Mouse (Mus musculus): ENCODE data around the gene Rd3. TPM values are rescaled to one million over a fixed set of nuclear protein-coding genes. Genes with fewer than 3 reads are reported as not detected.

Gene Rd3
- 3.0 and 4.1 TPM in 2 replicates for polyA plus RNA-seq (2015; fragmentation: Nextera tagmentation; extraction: Ambion mirVana)

DNA sequence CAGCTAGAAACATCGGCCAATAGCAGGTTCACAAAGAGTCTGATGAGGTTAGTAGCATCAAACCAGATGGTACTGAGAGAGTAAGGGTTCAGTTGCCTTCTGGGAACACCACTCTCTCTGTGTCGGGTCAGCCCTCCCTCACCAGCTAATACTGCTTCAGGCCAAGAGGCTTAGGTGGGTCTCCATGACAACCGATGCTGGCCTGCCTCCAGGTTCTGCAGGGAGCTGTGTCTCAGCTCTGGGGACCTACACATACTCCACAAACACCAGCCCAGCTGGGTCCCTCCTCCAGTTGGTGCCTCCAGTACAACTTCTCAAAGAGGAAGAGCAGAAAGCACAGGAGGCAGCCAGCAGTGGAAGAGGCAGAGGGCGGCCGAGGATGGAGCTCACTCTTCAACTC, at the start of gene Rd3:
Gene Rd3 (plus strand): TSS at position 184 of the 400 bp plus-strand sequence.
- Histone ChIP-seq H3K27ac (replicated peaks) (peak within 1 kb of the TSS; percentile 48; the same call in 1 of the 2 replicates), H3K9me3 (no peaks in the 10 kb centered on the region), H3K27me3 (replicated peaks) (no peaks in the 10 kb centered on the region; the same call in 1 of the 2 replicates), H3K36me3 (no peaks in the 10 kb centered on the region), H3K4me1 (peaks cover 52% of the 10 kb centered on the region), H3K4me3 (no peak within 1 kb of the TSS), H3K4me2 (no peak within 1 kb of the TSS), H3K9ac (no peak within 1 kb of the TSS)
- ATAC-seq (ENCODE audit: extremely low read depth, insufficient number of reproducible peaks, low FRiP score, low TSS enrichment), result peak; percentile 47; the same call in 1 of the 2 replicates
- WGBS, result 50% methylated on average over 5 of the region's 5 CpGs

DNA sequence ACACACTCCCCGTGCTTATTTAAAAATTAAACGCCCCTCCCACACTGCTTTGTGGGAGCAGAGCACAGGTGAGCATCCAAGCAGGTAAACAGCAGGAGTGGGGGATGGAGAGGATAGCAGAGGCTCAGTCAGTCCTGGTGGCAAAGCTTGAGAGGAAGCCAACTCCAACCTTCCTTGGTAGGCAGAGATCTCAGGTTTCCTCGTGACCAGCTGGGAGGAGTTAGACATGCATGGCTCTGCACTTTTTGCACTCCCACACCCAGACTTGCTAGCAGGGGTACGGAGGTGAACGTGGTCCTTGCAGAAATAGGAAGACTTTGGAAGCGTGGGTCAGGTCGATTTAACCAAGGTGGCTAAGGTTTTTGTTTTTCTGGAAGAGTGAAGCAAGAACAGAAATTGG, 48.8 kb upstream of the Rd3 start:
- no peaks in the 10 kb centered on the region for H3K9me3 ChIP-seq
- peaks cover 15% of the 10 kb centered on the region for H3K4me1 ChIP-seq
- no peak overlapping the region for H3K27ac ChIP-seq (replicated peaks)
- ATAC-seq (ENCODE audit: extremely low read depth, insufficient number of reproducible peaks, low FRiP score, low TSS enrichment), result no peak
- 70% methylated on average over 7 of the region's 7 CpGs for WGBS
- H3K9ac ChIP-seq, result no peak overlapping the region
- H3K4me3 ChIP-seq, result no peak overlapping the region
- H3K4me2 ChIP-seq, result no peak overlapping the region
- H3K27me3 ChIP-seq (replicated peaks), result no peaks in the 10 kb centered on the region
- no peaks in the 10 kb centered on the region for H3K36me3 ChIP-seq

DNA sequence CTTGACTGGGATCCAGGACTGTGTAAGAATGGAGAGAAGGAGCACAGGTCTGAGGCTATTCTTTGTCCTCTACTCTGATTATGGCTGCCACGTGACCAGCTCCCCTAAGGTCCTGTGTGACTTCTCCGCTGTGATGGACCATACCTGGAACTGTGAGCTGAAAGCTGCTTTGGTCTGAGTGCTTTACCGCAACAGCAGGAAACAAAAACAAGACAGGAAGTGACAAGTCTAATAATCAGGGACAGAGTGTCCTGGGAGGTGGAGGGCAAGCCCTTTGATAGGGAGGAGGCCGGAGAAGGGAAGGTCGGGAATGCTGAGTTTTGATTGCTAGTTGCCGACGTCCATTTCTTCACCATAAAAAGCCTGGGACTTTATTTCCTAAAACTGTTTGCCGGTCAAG, 48.1 kb upstream of the Rd3 start:
- H3K36me3 ChIP-seq, result no peaks in the 10 kb centered on the region
- H3K4me3 ChIP-seq, result no peak overlapping the region

GRCm38 (mm10) chr1:191929897-191930524, 47.2 kb upstream of the Rd3 start:
- Histone ChIP-seq H3K9me3 (no peaks in the 10 kb centered on the region), H3K9ac (no peak overlapping the region), H3K4me3 (no peak overlapping the region), H3K36me3 (no peaks in the 10 kb centered on the region), H3K27me3 (replicated peaks) (no peaks in the 10 kb centered on the region), H3K27ac (replicated peaks) (no peak overlapping the region), H3K4me2 (no peak overlapping the region), H3K4me1 (peaks cover 15% of the 10 kb centered on the region)
- WGBS, result 48% methylated on average over 12 of the region's 12 CpGs
- no peak for ATAC-seq (ENCODE audit: extremely low read depth, insufficient number of reproducible peaks, low FRiP score, low TSS enrichment)

More for the DNA sequence above, 48.1 kb upstream of the Rd3 start:
- ATAC-seq (ENCODE audit: extremely low read depth, insufficient number of reproducible peaks, low FRiP score, low TSS enrichment), result no peak
- Histone ChIP-seq H3K4me2 (no peak overlapping the region), H3K9me3 (no peaks in the 10 kb centered on the region), H3K27me3 (replicated peaks) (no peaks in the 10 kb centered on the region), H3K4me1 (peaks cover 15% of the 10 kb centered on the region), H3K9ac (no peak overlapping the region), H3K27ac (replicated peaks) (no peak overlapping the region)
- WGBS, result 48% methylated on average over 8 of the region's 8 CpGs

GRCm38 (mm10) chr1:191930525-191931105, 46.6 kb upstream of the Rd3 start:
- WGBS, result 69% methylated on average over 3 of the region's 3 CpGs
- no peaks in the 10 kb centered on the region for H3K27me3 ChIP-seq (replicated peaks)
- no peaks in the 10 kb centered on the region for H3K36me3 ChIP-seq
- no peak overlapping the region for H3K4me2 ChIP-seq
- no peaks in the 10 kb centered on the region for H3K9me3 ChIP-seq
- no peak overlapping the region for H3K27ac ChIP-seq (replicated peaks)
- ATAC-seq (ENCODE audit: extremely low read depth, insufficient number of reproducible peaks, low FRiP score, low TSS enrichment), result no peak
- no peak overlapping the region for H3K9ac ChIP-seq
- H3K4me1 ChIP-seq, result peaks cover 15% of the 10 kb centered on the region
- no peak overlapping the region for H3K4me3 ChIP-seq

DNA sequence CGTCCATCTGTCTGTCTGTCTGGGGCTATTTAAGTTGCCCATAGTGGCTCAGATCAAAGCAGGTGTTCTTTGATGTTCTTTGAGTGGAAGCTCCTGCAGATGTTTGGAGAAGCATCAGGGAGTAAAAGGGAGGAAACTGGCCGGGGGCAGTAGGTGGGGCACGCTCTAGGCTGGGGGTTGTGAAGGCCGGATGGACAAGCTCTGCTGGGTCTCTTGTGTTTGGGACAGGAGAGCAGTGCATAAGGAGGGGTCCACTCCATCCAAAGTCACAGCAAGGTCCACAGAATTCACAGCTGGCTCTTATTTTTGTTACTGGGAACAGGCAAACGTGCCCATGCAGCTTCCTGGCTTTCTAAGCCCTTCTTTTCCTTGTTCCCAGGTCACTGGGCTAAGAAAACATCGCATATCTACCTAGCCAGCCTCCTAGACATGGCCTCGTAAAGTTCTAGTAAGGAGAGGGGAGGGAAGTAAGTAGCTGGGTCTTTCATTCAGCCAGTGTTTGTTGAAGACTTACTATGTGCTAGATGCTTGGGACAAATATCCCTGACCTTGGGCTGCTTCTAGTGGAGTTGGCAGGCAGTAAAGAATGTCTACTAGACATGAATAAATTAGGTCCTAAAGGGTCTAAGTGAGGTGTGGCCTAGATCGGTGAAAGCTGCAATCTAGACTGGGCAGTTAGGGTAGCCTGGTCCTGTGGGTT, 44.7 kb upstream of the Rd3 start:
- Histone ChIP-seq H3K9me3 (no peaks in the 10 kb centered on the region), H3K27me3 (replicated peaks) (no peaks in the 10 kb centered on the region), H3K4me3 (no peak overlapping the region), H3K27ac (replicated peaks) (no peak overlapping the region), H3K9ac (no peak overlapping the region), H3K36me3 (no peaks in the 10 kb centered on the region), H3K4me2 (no peak overlapping the region), H3K4me1 (peaks cover 15% of the 10 kb centered on the region)
- ATAC-seq (ENCODE audit: extremely low read depth, insufficient number of reproducible peaks, low FRiP score, low TSS enrichment), result no peak
- WGBS, result 59% methylated on average over 8 of the region's 8 CpGs

- ATAC-seq (ENCODE audit: extremely low read depth, insufficient number of reproducible peaks, low FRiP score, low TSS enrichment), result no peak
- 67% methylated on average over 4 of the region's 4 CpGs for WGBS
- H3K27me3 ChIP-seq (replicated peaks), result no peaks in the 10 kb centered on the region
These were observed 44.1 kb upstream of the Rd3 start for GRCm38 (mm10) chr1:191932986-191933632.

DNA sequence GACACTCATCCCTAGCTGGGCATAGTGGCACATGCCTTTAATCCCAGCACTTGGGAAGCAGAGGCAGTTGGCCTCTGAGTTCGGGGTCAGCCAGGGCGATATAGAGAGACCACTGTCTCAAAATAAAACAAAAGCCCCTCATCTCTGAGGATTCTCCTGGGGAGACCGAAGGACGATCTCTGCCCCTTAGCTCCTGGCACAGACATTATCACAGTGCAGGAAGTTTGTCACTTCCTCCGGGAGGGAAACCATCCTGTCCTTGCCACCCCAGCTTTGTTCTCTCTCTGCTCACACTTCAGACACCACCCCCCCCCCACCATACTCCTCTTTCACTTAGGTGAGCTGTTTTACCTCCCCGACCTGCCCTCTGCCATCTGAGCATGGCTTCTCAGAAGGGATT, 33.5 kb upstream of the Rd3 start:
- H3K4me3 ChIP-seq, result no peak overlapping the region
- 0 out of 2 replicates have a peak, but pooled peaks cover 4% of the 10 kb centered on the region for H3K27me3 ChIP-seq (replicated peaks)
- H3K27ac ChIP-seq (replicated peaks), result no peak overlapping the region
- ATAC-seq (ENCODE audit: extremely low read depth, insufficient number of reproducible peaks, low FRiP score, low TSS enrichment), result no peak
- H3K9ac ChIP-seq, result no peak overlapping the region
- H3K4me1 ChIP-seq, result peaks cover 10% of the 10 kb centered on the region; the same call in 1 of the 2 replicates
- no peaks in the 10 kb centered on the region for H3K9me3 ChIP-seq
- H3K36me3 ChIP-seq, result no peaks in the 10 kb centered on the region
- no peak overlapping the region for H3K4me2 ChIP-seq
- WGBS, result 53% methylated on average over 6 of the region's 6 CpGs

More at GRCm38 (mm10) chr1:191932986-191933632, 44.1 kb upstream of the Rd3 start:
- no peak overlapping the region for H3K4me3 ChIP-seq
- peaks cover 15% of the 10 kb centered on the region for H3K4me1 ChIP-seq
- no peak overlapping the region for H3K27ac ChIP-seq (replicated peaks)
- no peak overlapping the region for H3K4me2 ChIP-seq
- H3K9ac ChIP-seq, result no peak overlapping the region
- no peaks in the 10 kb centered on the region for H3K9me3 ChIP-seq
- no peaks in the 10 kb centered on the region for H3K36me3 ChIP-seq

DNA sequence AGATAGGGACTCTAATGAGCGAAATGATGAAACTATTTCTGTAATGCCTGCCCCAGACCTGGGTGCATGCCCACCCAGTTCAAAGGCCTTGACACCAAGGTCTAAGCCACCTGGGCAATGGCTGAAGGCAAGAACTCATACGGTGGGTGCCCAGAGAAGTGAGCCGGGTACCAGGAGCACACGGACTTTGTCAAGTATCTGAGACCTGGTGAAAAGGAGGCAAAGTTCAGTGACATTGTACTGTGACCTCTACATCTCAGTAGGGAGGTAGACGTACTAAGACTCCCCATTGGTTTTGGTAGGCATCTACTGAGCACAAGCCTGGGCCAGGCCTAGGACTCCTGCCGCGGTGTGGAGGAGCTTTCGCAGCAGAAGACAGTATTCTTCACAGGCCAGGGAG, 31.8 kb upstream of the Rd3 start:
- WGBS, result 88% methylated on average over 8 of the region's 8 CpGs
- no peak for ATAC-seq (ENCODE audit: extremely low read depth, insufficient number of reproducible peaks, low FRiP score, low TSS enrichment)
- Histone ChIP-seq H3K4me1 (peaks cover 10% of the 10 kb centered on the region; the same call in 1 of the 2 replicates), H3K9ac (no peak overlapping the region), H3K27ac (replicated peaks) (no peak overlapping the region), H3K36me3 (no peaks in the 10 kb centered on the region), H3K4me2 (no peak overlapping the region), H3K9me3 (no peaks in the 10 kb centered on the region), H3K27me3 (replicated peaks) (0 out of 2 replicates have a peak, but pooled peaks cover 5% of the 10 kb centered on the region), H3K4me3 (no peak overlapping the region)

- H3K27me3 ChIP-seq (replicated peaks), result 0 out of 2 replicates have a peak, but pooled peaks cover 8% of the 10 kb centered on the region
- 82% methylated on average over 5 of the region's 5 CpGs for WGBS
- no peak overlapping the region for H3K9ac ChIP-seq
- no peak overlapping the region for H3K4me2 ChIP-seq
- H3K27ac ChIP-seq (replicated peaks), result no peak overlapping the region
- H3K36me3 ChIP-seq, result no peaks in the 10 kb centered on the region
- no peaks in the 10 kb centered on the region for H3K9me3 ChIP-seq
- no peak for ATAC-seq (ENCODE audit: extremely low read depth, insufficient number of reproducible peaks, low FRiP score, low TSS enrichment)
- H3K4me1 ChIP-seq, result peaks cover 10% of the 10 kb centered on the region; the same call in 1 of the 2 replicates
- H3K4me3 ChIP-seq, result no peak overlapping the region
These were observed 31.4 kb upstream of the Rd3 start for GRCm38 (mm10) chr1:191945756-191946155.

DNA sequence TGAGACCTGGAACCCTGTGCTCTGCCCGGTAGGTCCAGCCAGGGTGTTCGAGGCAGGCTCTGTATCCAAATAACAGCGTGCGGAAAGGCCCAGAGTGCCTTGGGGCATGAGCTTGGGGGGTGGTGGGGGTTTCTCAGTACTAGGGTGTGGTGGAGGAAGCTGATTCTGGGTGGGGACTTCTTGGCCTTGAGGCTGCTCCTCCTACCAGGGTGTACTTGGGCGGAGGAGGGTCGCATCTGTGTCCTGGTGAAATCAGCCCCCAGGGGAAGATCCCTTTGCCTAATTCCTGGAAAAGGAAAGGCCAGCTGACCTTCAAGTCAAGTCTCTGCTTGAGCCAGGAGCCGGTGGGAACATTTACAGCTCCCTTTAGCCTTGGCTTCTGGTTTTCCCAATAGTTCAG, 30.9 kb upstream of the Rd3 start:
- no peak for ATAC-seq (ENCODE audit: extremely low read depth, insufficient number of reproducible peaks, low FRiP score, low TSS enrichment)
- H3K36me3 ChIP-seq, result no peaks in the 10 kb centered on the region
- H3K4me3 ChIP-seq, result no peak overlapping the region
- H3K9ac ChIP-seq, result no peak overlapping the region
- H3K4me2 ChIP-seq, result no peak overlapping the region
- 76% methylated on average over 7 of the region's 7 CpGs for WGBS
- H3K9me3 ChIP-seq, result no peaks in the 10 kb centered on the region
- H3K4me1 ChIP-seq, result peaks cover 10% of the 10 kb centered on the region; the same call in 1 of the 2 replicates
- no peak overlapping the region for H3K27ac ChIP-seq (replicated peaks)
- 0 out of 2 replicates have a peak, but pooled peaks cover 8% of the 10 kb centered on the region for H3K27me3 ChIP-seq (replicated peaks)

All from heart, embryonic 13.5 days (tissue).